Mouse (Mus musculus) retina, postnatal 7 days (tissue): ENCODE measurements around the gene Patj.
A peak's percentile ranks its signal among the peaks of the same experiment; 100 is the strongest.
"Not testable (repeated sequence)": the region's sequence is repeated elsewhere in the genome, so short reads cannot be mapped to it uniquely, and the experiment has no call there.

ENCODE experiments used
- DNase-seq: peaks from one replicate; pipeline ENCODE4 v3.0.0-alpha.2; 2012; ENCODE audit warnings: low read depth, low spot score

The Patj gene

DNA sequence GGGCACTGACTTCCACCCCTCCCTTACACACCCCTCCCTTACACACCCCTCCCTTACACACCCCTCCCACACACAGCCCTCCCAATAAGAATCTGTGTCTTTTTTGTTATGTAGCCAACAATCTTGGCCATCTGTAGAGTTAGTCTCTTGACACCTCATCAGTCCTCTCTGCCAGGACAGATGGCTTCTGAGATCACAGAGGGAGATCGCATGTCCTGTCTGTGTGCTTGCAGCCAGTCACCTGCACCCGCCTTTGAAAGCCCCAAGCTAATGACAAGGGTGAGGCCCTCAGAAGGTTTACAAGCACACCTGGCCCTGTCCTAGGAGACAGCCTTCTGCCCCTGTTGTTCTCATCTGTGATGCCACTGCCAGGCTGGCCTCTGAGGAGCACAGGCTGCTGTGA, 258.8 kb downstream of the Patj start:
- DNase-seq = no peak

DNA sequence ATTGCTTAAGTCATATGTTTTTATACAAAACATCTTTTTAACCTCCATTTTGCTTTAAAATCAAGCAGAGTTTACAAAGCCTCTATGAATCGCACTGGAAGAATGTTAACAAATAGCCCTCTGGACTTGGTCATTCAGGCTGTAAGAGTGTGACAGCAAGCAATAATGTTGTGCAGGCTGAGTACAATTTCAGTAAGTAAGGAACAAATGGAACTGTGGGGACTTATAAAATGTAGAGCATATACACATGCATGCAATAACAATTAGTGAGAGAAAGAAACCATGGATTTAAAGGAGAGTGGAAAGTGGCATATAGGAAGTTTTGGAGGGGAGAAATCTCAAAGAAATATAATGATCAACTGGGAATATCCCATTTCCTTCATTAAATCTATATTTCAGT, 261.2 kb downstream of the Patj start:
- no peak for DNase-seq

DNA sequence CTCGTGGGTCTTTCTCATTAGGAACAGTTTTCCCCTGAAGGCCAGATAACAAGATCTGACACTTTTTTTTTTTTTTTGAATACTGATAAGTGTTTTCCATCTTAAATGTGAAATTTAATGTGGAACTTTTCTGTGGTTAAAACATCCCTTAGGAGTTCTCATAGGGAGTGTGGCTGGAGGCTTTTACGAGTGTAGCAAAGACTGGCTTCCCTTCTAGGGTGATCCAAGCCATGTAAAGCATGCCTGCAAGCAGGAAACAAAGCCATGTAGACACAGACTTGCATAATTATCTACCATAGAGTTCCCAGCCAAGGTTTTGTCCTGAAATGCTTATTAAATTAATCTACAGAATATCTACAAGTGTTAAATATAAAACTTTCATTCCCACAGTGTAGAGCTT, 263.4 kb downstream of the Patj start:
- no peak for DNase-seq

DNA sequence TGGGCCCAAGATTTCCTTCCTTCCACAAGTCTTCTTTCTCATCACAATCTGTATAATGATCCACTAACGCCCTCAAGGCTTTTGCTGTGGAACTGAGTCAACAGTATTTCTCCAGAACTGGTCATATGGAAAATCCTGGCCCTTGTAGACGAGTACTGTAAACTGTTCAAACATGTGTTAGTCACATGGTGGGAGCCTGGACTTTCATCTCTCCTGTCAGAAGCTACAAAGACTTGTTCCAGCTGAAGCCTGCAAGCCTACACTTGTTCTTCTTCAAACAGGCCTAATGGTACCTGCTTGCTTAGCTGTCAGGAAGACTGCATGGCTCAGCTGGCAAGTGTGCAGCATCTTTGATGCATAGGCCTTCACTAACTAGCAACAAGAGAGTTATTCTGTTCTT, 264.9 kb downstream of the Patj start:
- no peak for DNase-seq

DNA sequence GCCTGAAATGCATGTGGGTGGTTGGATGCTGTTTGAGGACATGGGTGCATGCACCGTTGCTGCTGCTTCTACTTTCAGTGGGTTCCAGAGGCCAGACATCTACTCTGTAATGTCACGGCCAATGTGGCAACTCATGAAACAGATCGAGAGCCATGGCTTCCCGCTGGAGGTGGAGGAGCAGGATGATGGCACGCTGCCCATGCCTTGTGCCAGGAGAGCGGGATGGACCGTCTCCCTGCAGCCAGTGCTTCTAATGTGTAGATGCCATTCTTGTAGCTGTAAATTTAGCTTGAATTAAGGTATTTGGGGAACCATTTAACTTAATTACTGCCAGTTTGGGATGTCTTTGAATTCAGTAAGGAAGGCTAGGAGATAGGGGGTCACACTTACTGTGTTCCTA, 270.3 kb downstream of the Patj start:
- no peak for DNase-seq

DNA sequence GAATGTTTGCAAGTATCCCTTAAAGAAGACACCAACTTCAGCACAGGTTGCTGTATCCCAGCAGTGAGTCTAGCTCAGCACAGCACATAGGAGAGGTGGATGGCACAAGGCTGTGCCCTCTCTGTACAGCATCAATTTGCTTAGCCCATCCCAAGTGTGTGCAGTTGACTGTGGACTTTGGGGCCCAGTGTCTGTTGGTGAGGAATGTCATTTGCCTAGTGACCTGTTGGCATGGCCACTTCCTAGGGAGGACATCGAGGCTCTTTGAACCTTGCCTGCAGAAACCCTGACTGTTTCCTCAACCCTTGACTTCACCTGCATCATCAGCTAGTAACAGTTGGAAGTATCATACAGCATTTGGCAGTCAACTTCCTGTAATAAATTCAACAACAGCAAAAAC, 270.9 kb downstream of the Patj start:
- no peak for DNase-seq

DNA sequence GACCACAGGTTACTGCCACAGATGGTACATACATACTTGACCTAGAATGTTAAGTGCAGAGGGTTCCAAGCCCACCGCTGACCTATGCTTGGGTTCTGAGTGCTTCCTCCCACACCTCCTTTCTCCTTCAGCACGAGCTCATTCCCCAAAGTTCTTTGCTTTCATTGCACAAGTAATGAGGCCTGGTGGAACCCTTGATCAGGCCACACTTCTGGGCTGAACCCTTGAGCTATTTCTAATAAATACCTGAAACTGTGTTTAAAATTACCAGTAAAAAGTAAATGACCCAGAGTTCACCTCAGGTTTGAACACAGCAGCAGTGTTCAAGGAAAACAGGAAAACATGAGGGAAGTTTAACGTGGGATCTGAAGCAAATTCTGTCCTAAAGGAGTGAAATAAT, 271.4 kb downstream of the Patj start:
- DNase-seq = no peak

DNA sequence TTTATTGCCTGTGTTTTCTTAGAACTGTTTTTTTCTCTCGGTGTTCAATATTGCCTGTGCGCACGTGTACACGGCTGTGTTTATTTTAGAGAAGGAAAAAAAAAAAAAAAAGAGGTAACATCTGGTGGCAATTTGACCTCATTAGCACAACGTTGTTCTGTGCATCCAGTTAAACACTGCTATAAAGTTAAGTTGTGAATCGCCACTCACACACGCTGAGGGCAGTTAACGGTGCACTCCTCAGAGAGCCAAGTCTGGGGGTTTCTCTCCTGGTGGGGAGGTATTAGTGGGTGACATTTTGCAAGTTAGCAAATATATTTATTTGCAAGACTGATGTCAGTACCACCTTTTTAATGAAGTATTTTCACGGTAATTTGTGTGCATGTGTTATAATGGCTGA, 281.9 kb downstream of the Patj start:
- no peak for DNase-seq

DNA sequence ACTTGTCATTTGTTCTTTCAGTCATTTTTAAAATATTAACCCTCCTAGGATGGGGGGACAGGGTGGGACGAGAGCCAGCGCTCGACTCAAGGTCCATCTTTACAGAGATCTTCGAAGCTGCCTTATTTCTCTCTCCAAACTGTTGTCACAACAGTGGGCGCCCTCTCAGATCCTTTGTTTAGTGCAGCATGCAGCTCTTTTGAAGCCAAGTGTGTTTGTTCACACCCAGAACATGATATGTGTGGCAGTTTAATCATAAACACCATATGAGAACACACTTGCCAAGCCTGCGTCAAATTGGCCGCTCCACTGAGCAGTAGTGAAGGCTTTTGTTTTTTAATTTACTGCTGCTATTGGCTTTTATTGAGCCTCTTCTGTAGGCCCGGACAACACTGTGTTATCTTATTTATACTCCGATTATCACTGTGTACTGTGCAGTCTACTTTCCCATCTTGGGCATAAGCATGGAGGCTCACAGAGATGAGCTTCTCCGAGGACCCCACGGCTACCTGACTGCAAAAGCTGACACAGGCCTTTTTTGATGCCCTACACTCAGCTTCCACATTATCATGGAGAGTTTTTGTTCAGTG, 291.2 kb downstream of the Patj start:
- no peak for DNase-seq

DNA sequence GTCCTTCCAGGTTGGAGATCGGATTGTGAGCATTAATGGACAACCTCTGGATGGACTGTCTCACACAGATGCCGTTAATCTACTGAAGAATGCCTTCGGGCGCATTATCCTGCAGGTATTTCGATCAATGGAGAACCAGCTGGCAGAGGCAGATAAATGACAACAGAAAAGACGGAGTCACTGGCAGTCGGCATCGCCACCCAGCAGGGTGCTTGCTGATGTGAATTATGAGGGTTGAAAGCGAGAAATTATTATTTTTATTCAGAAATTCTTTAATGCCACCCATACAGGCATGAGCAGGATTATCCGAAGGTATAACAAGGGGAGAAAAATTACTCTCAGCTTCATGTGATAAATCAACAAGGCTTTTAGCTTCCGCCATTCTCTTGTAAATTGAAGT, 292.5 kb downstream of the Patj start:
- no peak for DNase-seq

DNA sequence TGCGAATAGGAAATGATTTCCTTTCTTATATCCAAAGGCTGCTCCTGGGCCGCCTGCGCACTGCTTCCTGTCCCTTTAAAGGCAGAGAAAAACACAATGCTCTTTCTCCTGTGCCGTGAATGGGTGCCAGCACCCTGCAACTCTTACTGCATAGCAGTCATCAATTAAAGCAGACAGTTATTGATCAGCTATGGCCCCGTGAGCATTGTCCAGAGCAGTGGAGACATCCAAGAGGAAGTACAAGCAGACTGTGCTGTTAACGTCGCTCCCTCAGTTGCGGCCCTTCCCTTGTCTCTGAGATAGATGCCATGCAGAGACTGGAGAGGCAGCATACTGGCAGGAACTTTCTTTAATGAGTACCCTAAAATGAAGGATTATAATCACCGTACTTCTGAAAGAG, 292.9 kb downstream of the Patj start:
- DNase-seq = no peak

DNA sequence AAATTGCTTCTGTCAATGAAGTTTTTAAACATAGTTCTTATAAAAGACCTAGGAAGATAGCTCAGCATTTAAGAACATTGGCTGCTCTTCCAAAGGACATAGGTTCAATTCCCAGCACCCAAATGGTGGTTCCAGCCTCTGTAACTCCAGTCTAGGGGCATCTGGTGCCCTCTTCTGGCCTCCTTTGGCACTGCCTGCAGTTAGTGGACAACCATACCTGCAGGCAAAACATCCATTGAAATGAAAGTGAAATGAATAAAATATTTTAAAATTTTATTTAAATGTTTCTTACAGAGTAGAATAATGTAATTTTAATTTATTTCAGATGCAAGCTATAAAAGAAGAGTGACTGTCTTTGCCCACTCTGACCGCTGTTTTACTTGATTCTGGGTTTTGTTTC, 294.4 kb downstream of the Patj start:
- no peak for DNase-seq

DNA sequence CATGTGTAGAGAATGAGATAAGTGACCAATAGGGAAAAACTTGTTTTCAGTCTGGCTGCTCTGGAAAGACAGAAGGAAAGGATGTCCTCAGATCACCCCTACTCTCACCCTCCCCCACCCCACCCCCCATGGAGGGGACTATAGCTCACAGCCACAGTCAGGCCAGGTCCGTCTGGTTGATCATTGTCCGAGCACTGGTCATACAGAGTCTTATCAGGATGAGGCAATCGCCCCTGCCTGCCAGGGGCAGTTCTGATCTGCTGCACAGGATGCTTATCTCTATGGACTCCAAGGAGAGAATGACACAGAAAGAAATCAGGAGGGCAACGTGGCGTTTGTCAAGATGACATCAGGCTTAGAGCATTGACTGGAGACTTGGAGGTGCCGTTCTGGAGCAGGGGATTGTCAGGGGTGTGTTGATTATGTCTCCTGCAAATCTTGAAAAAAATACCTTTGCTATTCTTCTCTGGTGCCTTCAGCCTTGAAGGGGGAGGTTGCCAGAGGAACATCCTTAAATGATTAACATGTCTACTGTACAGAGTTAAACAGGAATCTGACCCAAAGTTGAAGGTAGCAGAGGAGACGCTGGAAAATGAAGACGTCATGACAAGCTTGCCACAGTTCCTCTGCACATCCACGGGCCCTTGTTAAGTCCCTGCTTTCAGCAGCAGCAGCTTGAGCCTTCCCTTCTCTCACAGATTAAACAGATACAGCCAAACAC, 298.0 kb downstream of the Patj start:
- DNase-seq = no peak

DNA sequence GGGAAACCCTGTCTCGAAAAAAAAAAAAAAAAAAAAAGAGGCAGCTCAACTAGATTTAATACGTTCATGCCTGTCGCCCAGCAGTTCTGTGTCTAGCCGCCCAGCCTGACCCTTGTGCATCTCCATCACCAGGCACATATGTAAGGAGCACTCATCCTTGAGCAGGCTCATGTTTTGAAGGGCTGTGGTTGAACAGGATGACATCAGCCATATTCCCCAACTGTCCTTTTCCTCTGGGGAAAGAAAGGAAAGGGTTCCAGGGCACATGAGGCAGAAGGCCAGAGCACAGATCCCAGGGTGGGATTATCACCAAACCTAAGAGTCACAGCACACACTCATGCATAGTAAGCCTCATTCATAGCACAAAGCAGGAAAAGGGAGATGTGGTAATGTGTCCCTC, 302.3 kb downstream of the Patj start:
- no peak for DNase-seq

DNA sequence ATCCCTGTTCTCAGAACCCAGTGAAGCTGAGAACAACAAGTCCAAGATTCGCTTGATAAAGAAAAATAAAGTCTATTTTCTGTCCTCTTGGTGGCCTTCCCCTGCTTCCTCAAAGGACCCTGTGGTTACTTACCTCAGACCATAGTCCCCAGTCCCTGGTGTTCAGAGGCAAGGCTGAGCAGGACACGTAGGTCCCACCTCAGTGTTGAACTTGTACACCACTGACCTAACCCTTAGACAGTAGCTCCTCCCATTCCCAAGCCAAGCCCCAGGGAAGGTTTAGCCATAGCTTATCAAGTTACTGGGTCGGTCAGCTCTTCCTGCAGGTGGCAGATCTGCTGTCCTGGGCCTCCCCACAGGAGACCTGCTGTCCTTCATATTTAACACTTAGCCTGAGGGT, 303.3 kb downstream of the Patj start:
- DNase-seq = no peak

DNA sequence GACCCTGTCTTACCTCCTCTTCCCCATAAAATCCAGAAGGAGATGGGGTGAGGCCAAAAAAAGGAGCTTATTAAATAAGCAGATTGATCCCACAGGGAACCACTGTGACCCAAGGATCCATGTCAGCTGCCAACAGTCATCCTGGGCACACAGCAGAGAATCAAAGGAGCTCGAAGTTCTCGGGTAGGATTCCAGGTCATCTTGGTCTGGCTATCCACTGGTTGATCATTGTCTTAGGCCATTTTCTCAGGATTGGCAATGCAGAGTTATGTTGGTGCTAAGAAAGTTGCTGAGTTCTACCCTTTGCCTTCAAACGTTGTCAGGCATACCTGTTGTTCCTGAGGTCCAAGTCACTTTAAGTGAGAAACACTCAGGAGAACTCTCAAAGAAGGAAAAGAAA, 304.6 kb downstream of the Patj start:
- DNase-seq = no peak

DNA sequence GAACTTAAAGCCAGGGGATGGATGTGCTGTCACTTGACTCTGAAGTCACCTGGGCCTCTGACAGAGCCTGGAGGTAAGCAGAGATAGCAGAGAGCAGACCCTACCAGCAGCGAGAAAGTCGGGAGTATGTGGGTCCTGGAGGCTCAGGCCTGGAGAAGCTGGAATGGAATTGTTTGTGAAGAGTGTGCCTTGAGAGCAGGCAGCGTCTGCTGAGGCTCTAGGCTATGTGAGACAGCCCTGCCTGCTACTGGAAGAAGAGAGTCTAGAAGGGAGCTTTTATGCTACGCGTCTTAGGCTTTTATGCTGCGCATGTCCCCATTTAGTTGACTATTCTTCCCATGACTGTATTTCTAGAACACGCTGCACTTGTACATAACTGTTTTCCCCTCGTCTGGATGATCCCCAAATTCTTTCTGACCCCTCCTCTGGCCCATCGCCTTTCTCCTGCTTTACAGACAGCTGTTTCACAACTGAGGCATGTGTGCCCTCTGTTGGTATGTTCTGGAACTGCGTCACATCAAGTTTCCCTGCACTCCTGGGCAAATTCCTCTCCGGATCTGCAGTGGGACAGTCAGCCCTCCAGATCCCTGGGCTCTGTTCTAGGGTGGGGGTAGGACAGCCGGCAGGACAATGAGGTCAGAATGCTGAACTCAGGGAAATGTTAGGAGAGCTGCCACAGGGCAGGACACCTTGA, 306.8 kb downstream of the Patj start:
- DNase-seq = peak; percentile 45

DNA sequence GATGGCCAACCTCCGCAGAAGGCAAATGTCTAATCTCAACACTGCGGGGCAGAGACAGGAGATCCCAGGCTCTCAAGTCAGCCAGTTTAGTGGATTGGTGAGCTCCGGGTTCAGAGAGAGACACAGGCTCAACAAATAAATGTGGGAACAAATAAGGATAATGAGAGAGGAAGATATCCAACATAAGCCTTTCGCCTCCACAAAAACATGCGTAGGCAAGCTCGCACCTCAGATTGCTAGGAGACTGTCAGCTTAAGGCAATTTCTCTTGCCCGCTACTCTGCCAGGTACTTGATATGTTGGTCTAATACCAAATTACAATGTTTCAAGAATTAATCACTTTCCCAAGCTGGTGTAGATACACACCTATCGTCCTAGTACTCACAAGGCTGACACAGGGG, 315.3 kb downstream of the Patj start:
- no peak for DNase-seq

DNA sequence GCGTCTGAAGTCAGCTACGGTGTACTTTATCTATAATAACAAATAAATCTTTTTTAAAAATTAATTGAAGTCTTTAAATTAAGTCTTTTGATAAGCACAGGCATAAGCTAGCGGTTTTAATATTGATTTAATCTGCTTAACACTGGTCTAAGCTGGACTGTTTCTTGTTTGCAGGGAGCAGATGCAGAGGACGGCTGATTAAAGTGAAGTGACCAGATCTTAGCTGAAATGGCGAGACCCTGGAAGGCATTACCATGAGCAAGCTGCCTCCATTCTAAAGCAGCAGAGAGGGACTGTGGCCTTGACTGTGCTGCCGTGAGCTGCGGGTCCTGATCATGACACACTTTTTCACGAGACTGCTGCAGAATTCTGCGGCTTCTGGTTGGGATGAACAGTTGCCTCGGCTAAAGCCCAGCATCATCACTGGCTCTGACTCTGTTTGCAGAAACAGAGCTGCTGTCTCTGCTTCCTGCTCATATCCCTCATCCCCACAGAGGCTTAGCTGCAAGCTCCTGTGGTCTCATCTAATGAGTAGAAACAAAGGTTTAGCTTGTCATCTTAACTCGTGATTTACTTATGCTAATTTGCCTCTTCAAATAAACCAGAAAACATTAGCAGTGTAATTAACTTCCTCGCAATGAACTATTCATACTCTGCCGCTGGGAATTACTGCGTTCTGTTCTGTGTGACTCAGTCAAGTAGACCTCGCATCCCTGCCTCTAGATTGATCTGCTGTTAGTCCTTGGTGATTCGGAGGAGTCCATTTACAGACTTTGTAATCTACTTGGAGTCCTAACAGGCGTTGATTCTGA, 322.4 kb downstream of the Patj start:
- DNase-seq = no peak

DNA sequence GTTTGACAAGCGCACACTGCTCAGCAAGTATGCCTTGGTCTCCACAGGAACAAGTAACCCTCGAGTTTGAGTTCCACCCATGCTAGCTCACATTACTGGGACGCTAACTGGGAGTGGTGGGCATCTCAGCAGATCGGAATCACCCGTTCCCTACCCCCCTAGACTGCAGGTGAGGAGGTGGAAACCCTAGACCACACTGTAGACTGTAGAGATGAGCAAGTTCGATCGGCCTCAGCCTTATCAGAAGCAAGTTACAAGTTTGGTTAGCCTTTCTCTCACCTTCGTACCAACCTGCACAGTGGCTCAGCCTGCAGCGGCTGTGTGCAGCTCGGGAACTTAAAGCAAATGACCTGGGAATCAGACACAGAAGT, 322.9 kb downstream of the Patj start:
- no peak for DNase-seq

DNA sequence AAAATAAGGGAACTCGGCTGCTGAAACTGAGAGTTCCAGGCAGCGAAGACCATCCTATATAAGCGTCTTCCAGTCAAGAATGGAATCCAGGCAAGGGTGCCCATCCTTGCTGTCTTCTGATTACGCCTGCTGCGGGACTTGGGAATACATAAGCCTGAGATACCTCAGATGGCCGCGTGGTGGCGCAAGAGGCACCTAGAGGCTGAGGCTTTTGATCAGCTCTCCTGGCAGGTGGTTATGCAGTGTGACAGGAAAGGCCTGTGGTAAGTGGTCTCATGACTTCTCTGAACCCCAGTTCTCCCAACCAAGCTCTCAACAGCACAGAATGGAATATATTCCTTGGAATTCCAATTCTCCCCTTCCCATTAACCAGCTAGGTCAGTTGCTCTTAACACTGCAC, 326.9 kb downstream of the Patj start:
- peak; percentile 65 for DNase-seq

DNA sequence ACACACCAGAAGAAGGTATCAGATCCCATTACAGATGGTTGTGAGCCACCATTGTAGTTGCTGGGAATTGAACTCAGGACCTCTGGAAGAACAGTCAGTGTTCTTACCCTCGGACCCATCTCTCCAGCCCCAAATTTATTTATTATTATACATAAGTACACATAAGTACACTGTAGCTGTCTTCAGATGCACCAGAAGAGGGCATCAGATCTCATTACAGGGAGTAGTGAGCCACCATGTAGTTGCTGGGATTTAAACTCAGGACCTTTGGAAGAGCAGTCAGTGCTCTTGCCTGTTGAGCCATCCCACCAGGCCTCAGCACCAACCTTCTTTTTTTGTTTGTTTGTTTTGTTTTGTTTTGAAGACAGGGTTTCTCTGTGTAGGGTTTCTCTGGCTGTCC, 329.1 kb downstream of the Patj start:
- not testable (repeated sequence) for DNase-seq

DNA sequence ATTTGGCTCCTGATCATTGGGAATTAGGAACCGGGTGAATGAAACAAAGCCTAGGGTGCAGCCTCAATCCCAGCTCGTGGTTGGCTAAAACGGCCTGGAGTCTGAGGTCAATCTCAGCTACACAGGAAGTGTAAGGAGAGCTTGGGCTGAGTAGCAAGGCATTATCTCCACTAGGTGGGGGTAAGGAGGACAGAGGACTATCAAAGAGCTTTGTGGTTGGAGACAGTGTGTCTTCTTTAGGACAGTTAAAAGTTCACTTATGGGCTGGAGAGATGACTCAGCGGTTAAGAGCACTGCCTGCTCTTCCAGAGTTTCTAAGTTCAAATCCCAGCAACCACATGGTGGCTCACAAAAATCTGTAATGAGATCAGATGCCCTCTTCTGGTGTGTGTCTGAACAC, 329.9 kb downstream of the Patj start:
- DNase-seq = no peak
